Mouse (Mus musculus): Measurements from ENCODE around the gene Rdh16.
A peak's percentile ranks its signal among the peaks of the same experiment; 100 is the strongest.
"Not testable (repeated sequence)": the region's sequence is repeated elsewhere in the genome, so short reads cannot be mapped to it uniquely, and the experiment has no call there.

Gene Rdh16

GRCm38 (mm10) chr10:127800891-127801290 is at the start of gene Rdh16:
TSS of gene Rdh16 (plus strand) at chr10:127801152.
- DNase-seq = peak; percentile 57 to 80

- DNase-seq = peak; percentile 64 to 80
Measured at GRCm38 (mm10) chr10:127751548-127751947, 49.4 kb upstream of the Rdh16 start, which contains the start of gene Gpr182. TSS of gene Gpr182 (minus strand) at chr10:127751732.

GRCm38 (mm10) chr10:127754566-127755166 is 46.3 kb upstream of the Rdh16 start:
- peak; percentile 74 to 79 for DNase-seq

- peak in 1 of 2 experiments; percentile 36 for DNase-seq
Measured at GRCm38 (mm10) chr10:127755246-127755645, 45.7 kb upstream of the Rdh16 start.

GRCm38 (mm10) chr10:127755770-127756468 is 45.0 kb upstream of the Rdh16 start:
- peak; percentile 35 to 43 for DNase-seq

GRCm38 (mm10) chr10:127759181-127760110 is 41.5 kb upstream of the Rdh16 start, which contains the start of the genes Rdh1 and Rdh16f1:
TSS of gene Rdh1 (plus strand) at chr10:127759721.
TSS of gene Rdh16f1 (plus strand) at chr10:127759787.
- peak in 1 of 2 experiments; percentile 18 for DNase-seq

GRCm38 (mm10) chr10:127762926-127763325 is 38.0 kb upstream of the Rdh16 start:
- DNase-seq = not testable (repeated sequence)

- DNase-seq = peak; percentile 62 to 90
Measured at GRCm38 (mm10) chr10:127763914-127764680, 36.9 kb upstream of the Rdh16 start.

- DNase-seq = no peak
Measured at GRCm38 (mm10) chr10:127766564-127766963, 34.4 kb upstream of the Rdh16 start.

GRCm38 (mm10) chr10:127776011-127776410 is 24.9 kb upstream of the Rdh16 start, which contains the start of gene Rdh9:
TSS of gene Rdh9 (plus strand) at chr10:127776386.
- no peak for DNase-seq

GRCm38 (mm10) chr10:127782321-127782720 is 18.6 kb upstream of the Rdh16 start:
- not testable (repeated sequence) for DNase-seq

- DNase-seq = not testable (repeated sequence)
Measured at GRCm38 (mm10) chr10:127785411-127785810, 15.5 kb upstream of the Rdh16 start.

- peak; percentile 62 to 86 for DNase-seq
Measured at GRCm38 (mm10) chr10:127799295-127799694, 1.7 kb upstream of the Rdh16 start.

GRCm38 (mm10) chr10:127801612-127802011 is 660 bp downstream of the Rdh16 start:
- peak; percentile 28 to 66 for DNase-seq

- no peak for DNase-seq
Measured at GRCm38 (mm10) chr10:127802236-127802635, 1.3 kb downstream of the Rdh16 start.

- peak; percentile 68 to 81 for DNase-seq
Measured at GRCm38 (mm10) chr10:127804416-127804815, 3.5 kb downstream of the Rdh16 start.

- DNase-seq = peak; percentile 18 to 59
Measured at GRCm38 (mm10) chr10:127815888-127816287, 14.9 kb downstream of the Rdh16 start.

- peak; percentile 33 to 62 for DNase-seq
Measured at GRCm38 (mm10) chr10:127817268-127817910, 16.4 kb downstream of the Rdh16 start.

- not testable (repeated sequence) for DNase-seq
Measured at GRCm38 (mm10) chr10:127821806-127822205, 20.9 kb downstream of the Rdh16 start.

- peak; percentile 66 to 71 for DNase-seq
Measured at GRCm38 (mm10) chr10:127825386-127825785, 24.4 kb downstream of the Rdh16 start.

GRCm38 (mm10) chr10:127829121-127829520 is 28.2 kb downstream of the Rdh16 start:
- no peak for DNase-seq

All from kidney, postnatal 25 days (tissue).